Mouse (Mus musculus) gastrocnemius, adult 2 months (tissue): ENCODE measurements around the gene Rad51ap2. TPM values are rescaled to one million over a fixed set of nuclear protein-coding genes. Genes with fewer than 3 reads are reported as not detected.

Source experiments
- DNase-seq: peaks from one replicate; pipeline ENCODE4 v3.0.0; 2022
- H3K27ac ChIP-seq: fragments of 200-600 bp; 2 replicates; pipeline ENCODE4 v1.8.1; 2022; ENCODE audit warnings: mild to moderate bottlenecking
- H3K4me3 ChIP-seq: fragments of 200-600 bp; 2 replicates; pipeline ENCODE4 v1.8.1; 2022; ENCODE audit warnings: mild to moderate bottlenecking, moderate library complexity
- CTCF ChIP-seq: fragments of 200-600 bp; IDR thresholded peaks from 2 replicates; pipeline ENCODE4 v1.8.1; 2022; ENCODE audit warnings: antibody characterized with exemption, mild to moderate bottlenecking, moderate library complexity
- intact Hi-C: fragments of 180-260 bp; cut with DNase I; formaldehyde crosslinking; loops from one replicate; pipeline ENCODE4 v1.15.1; 2025
- long read RNA-seq, 2 experiments: library from polyadenylated mRNA; stranded (forward); transcript quantifications; one replicate each; pipeline ENCODE4 v2.0.0; 2021
- total RNA-seq, 2 experiments: library from RNA; stranded (reverse); gene quantifications; 2 replicates each; pipeline ENCODE4 v1.2.3; 2021

Gene Rad51ap2
- under 1 TPM in 1 of 2 experiments, not detected in 1; 0.06 TPM for total RNA-seq
- long read RNA-seq, experiment 1: 0 reads
- long read RNA-seq, experiment 2: 0 reads

GRCm38 (mm10) chr12:11455549-11456194 is at the start of gene Rad51ap2:
Rad51ap2 (plus strand) TSS chr12:11456079.
- TF ChIP-seq CTCF: no peak; the same call in 1 of the 2 replicates
- no peak within 1 kb of the TSS for H3K27ac ChIP-seq
- H3K4me3 ChIP-seq: peak within 1 kb of the TSS; percentile 65
- peak; percentile 89 for DNase-seq
- intact Hi-C loops: no loop called here

- intact Hi-C loops: no loop called here
- no peak overlapping the region for H3K27ac ChIP-seq
- no peak for DNase-seq
- TF ChIP-seq CTCF: no peak
- H3K4me3 ChIP-seq: no peak overlapping the region
Measured at GRCm38 (mm10) chr12:11407679-11408078, 48.2 kb upstream of the Rad51ap2 start.

GRCm38 (mm10) chr12:11418112-11418511 is 37.8 kb upstream of the Rad51ap2 start:
- intact Hi-C loops: no loop called here

GRCm38 (mm10) chr12:11427396-11427795 is 28.5 kb upstream of the Rad51ap2 start:
- no peak for DNase-seq
- Histone ChIP-seq H3K4me3 (no peak overlapping the region), H3K27ac (no peak overlapping the region)
- no peak for TF ChIP-seq CTCF
- intact Hi-C loops: no loop called here

More at GRCm38 (mm10) chr12:11418112-11418511, 37.8 kb upstream of the Rad51ap2 start:
- no peak for DNase-seq
- no peak for TF ChIP-seq CTCF
- H3K27ac ChIP-seq: no peak overlapping the region
- no peak overlapping the region for H3K4me3 ChIP-seq

GRCm38 (mm10) chr12:11433126-11433525 is 22.8 kb upstream of the Rad51ap2 start:
- no peak for TF ChIP-seq CTCF
- intact Hi-C loops: no loop called here
- DNase-seq: no peak
- H3K27ac ChIP-seq: no peak overlapping the region
- no peak overlapping the region for H3K4me3 ChIP-seq

- intact Hi-C loops: no loop called here
- Histone ChIP-seq H3K4me3 (no peak overlapping the region), H3K27ac (no peak overlapping the region)
- TF ChIP-seq CTCF: no peak
- DNase-seq: no peak
Measured at GRCm38 (mm10) chr12:11433716-11434115, 22.2 kb upstream of the Rad51ap2 start.

- TF ChIP-seq CTCF: no peak
- H3K27ac ChIP-seq: no peak overlapping the region
- intact Hi-C loops: no loop called here
- DNase-seq: no peak
- H3K4me3 ChIP-seq: no peak overlapping the region
Measured at GRCm38 (mm10) chr12:11434446-11434845, 21.4 kb upstream of the Rad51ap2 start.

- no peak overlapping the region for H3K27ac ChIP-seq
- no peak for TF ChIP-seq CTCF
- DNase-seq: no peak
- no peak overlapping the region; the same call in 1 of the 2 replicates for H3K4me3 ChIP-seq
- intact Hi-C loops: no loop called here
Measured at GRCm38 (mm10) chr12:11435246-11436022, 20.4 kb upstream of the Rad51ap2 start.

GRCm38 (mm10) chr12:11436023-11436350 is 19.9 kb upstream of the Rad51ap2 start:
- no peak for TF ChIP-seq CTCF
- Histone ChIP-seq H3K27ac (no peak overlapping the region), H3K4me3 (peak overlapping the region; percentile 66)
- intact Hi-C loops: no loop called here
- DNase-seq: no peak

GRCm38 (mm10) chr12:11436497-11437265 is 19.2 kb upstream of the Rad51ap2 start, which contains the start of gene Vsnl1:
Vsnl1 (minus strand) TSS chr12:11436613.
- peak; percentile 50 for DNase-seq
- TF ChIP-seq CTCF: no peak
- intact Hi-C loops: no loop called here
- Histone ChIP-seq H3K27ac (no peak within 1 kb of the TSS), H3K4me3 (peak within 1 kb of the TSS; percentile 66)

GRCm38 (mm10) chr12:11437266-11437906 is 18.5 kb upstream of the Rad51ap2 start:
- DNase-seq: peak; percentile 72
- Histone ChIP-seq H3K4me3 (peak overlapping the region; percentile 66), H3K27ac (no peak overlapping the region)
- intact Hi-C loops: no loop called here
- peak; percentile 70 for TF ChIP-seq CTCF

- intact Hi-C loops: no loop called here
- Histone ChIP-seq H3K4me3 (peak overlapping the region; percentile 51), H3K27ac (no peak overlapping the region)
- DNase-seq: no peak
- no peak for TF ChIP-seq CTCF
Measured at GRCm38 (mm10) chr12:11437907-11438447, 17.9 kb upstream of the Rad51ap2 start.
